Mouse (Mus musculus) megakaryocyte, embryonic 14.5 days (primary cell): ENCODE measurements around the gene Pipox.

Experiments used
- FLI1 ChIP-seq: IDR thresholded peaks from 2 replicates; pipeline ENCODE4 v1.6.1; 2012; ENCODE audit warnings: low read length, inconsistent platforms, mixed read lengths
- GATA1 ChIP-seq: IDR thresholded peaks from 3 replicates; pipeline ENCODE4 v1.6.1; 2012; ENCODE audit warnings: mixed read lengths, low read length, inconsistent platforms, borderline replicate concordance

DNA sequence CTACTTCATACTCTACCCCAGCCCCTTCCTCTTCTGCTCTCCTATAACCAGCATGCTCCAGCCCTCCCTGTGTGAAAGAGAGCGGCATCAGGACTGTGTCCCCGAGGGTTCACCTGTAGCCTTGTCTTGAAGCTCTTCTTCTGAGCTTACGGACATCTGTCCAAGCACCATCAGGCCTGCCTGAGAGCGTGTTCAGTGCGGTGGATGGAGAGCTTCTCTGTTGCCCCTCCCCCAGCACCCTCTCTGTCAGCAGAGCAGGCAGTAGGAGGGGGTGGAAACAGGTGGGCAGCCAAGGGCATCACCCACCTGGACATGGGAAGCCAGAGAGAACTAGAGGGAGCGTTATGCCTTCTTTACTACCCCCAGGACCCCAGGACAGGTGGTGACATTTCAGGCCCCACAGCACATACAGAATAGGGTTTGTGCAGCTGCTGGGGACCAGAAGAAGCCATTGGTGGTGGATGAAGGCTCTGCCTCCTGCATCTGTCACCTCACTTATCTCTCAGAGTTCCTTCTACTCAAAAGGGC is 42.3 kb downstream of the Pipox start:
- no peak for TF ChIP-seq GATA1
- no peak for TF ChIP-seq FLI1
